Mouse (Mus musculus) heart, embryonic 11.5 days (tissue): Measurements from ENCODE around the gene Ttc30b. TPM values are rescaled to one million over a fixed set of nuclear protein-coding genes. Genes with fewer than 3 reads are reported as not detected.
"Not testable (repeated sequence)": the region's sequence is repeated elsewhere in the genome, so short reads cannot be mapped to it uniquely, and the experiment has no call there.

Source experiments
- ATAC-seq: fragments of 200-750 bp; cut with Nextera tagmentation; replicated peaks from 2 replicates; pipeline ENCODE4 v1.8.0; 2017; ENCODE audit warnings: moderate library complexity; ENCODE audit not compliant: insufficient number of reproducible peaks, low FRiP score, low TSS enrichment
- H3K27ac ChIP-seq: fragments of 300-500 bp; sonication (generic); 2 replicates; pipeline ENCODE4 v1.5.1; 2014; ENCODE audit warnings: mild to moderate bottlenecking, low read depth, low read length
- H3K27me3 ChIP-seq: fragments of 300-500 bp; sonication (generic); 2 replicates; pipeline ENCODE4 v1.6.1; 2014; ENCODE audit warnings: mild to moderate bottlenecking, low read length, mixed read lengths; ENCODE audit not compliant: control insufficient read depth, insufficient read depth
- H3K36me3 ChIP-seq: fragments of 300-500 bp; sonication (generic); 2 replicates; pipeline ENCODE4 v1.6.1; 2014; ENCODE audit warnings: mild to moderate bottlenecking, low read length, moderate library complexity, mixed read lengths; ENCODE audit not compliant: control insufficient read depth, insufficient read depth
- H3K4me1 ChIP-seq: fragments of 300-500 bp; sonication (generic); 2 replicates; pipeline ENCODE4 v1.6.1; 2014; ENCODE audit warnings: low read length; ENCODE audit not compliant: control insufficient read depth, insufficient read depth
- H3K4me2 ChIP-seq: fragments of 300-500 bp; sonication (generic); 2 replicates; pipeline ENCODE4 v1.6.1; 2014; ENCODE audit warnings: mild to moderate bottlenecking, moderate library complexity
- H3K4me3 ChIP-seq: fragments of 300-500 bp; sonication (generic); 2 replicates; pipeline ENCODE4 v1.5.1; 2014; ENCODE audit warnings: low read depth, low read length
- H3K9ac ChIP-seq: fragments of 300-500 bp; sonication (generic); 2 replicates; pipeline ENCODE4 v1.6.1; 2014; ENCODE audit warnings: mild to moderate bottlenecking, low read depth, low read length, moderate library complexity
- H3K9me3 ChIP-seq: fragments of 300-500 bp; sonication (generic); replicated peaks from 2 replicates; pipeline ENCODE4 v1.6.1; 2016; ENCODE audit warnings: low read length; ENCODE audit not compliant: control insufficient read depth
- WGBS: fragments of 180-500 bp; shearing (Covaris S2); extraction: QIAGEN DNeasy Blood & Tissue Kit; methylation state at CpG from one replicate; pipeline ENCODE4 v1.1.7; 2014; ENCODE audit not compliant: insufficient replicate concordance; 5-methylcytosine and 5-hydroxymethylcytosine counted together
- polyA plus RNA-seq: library from polyadenylated mRNA; unstranded; fragments of >200 nt; fragmentation: Nextera tagmentation; extraction: Ambion mirVana; gene quantifications from 2 replicates; pipeline ENCODE4 v1.2.1, GENCODE M21; 2014

The Ttc30b gene
- 9.3 TPM in 2 replicates for polyA plus RNA-seq

DNA sequence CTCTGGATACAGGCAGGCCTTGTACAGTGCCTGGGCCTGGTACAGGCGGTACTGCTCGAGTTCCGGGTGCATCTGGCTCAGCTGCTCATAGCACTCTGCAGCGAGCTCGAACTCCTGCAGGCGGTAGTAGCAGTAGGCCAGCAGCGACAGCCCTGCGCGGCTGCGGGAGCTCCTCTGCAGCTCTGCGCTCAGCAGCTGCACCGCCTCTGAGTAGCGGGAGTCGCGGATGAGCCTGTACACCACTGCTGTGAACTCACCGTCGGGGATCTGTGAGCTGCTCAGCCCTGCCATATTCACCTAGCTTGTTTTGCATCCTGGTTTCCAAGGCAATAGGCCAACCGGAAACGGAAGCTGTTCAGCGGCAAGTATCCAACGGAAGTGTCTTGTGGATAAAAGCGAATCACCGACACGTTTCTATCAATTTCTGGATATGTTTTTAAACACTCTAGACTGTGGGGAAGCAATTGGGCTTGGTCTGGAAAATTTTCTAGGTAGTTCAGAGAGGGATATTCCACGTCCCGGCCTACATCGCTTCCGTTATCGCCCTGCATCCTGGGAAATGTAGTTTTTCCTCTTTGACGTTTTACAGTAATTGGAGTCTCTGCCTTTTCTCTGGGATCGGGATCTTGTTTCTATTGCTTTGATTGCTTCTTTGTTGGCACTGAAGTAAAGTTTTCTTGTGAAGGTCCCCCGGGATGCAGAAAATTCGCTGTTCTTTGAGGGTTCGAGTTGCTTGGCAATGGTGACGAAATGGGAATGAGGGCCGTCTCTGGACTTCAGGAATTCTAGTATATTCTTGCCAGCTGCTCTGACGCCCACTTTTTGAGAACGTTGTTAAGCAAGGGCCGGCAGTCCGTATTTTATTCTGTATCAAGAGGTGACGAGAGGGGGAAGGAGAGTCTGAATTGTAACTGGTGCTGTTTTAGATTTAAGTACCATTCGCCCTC lies at the start of gene Ttc30b:
Gene Ttc30b, minus strand, starts transcription at position 469 of the 947 bp plus-strand sequence.
- Histone ChIP-seq H3K36me3 (no peaks in the 10 kb centered on the region), H3K27ac (peak within 1 kb of the TSS; percentile 73; the same call in 1 of the 2 replicates), H3K9me3 (no peaks in the 10 kb centered on the region), H3K4me3 (peak within 1 kb of the TSS; percentile 46), H3K4me1 (0 out of 2 replicates have a peak, but pooled peaks cover 6% of the 10 kb centered on the region), H3K4me2 (peak within 1 kb of the TSS; percentile 67), H3K9ac (peak within 1 kb of the TSS; percentile 74), H3K27me3 (no peaks in the 10 kb centered on the region)
- ATAC-seq: 0 out of 2 replicates have a peak, but pooled peaks have one; percentile 65
- 4% methylated on average over 39 of the region's 42 CpGs for WGBS

DNA sequence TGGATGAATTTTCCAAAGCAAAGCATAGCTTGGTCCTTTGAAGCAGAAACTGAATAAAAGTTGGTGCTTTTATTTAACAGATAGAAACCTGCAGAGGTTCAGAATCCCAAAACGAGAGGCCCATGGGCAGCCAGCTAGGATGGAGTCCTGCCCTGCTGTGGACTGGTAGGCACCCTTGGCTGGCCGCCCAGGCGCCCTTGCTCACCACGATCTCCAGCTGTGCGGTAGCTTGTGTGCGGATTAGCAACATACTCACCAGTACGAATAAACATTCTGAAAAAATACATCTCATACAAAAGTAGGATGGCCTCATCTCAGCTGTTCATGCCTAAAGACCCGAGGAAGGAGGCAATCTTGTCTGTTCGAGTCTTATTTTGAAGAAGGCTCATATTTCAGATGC lies 49.4 kb upstream of the Ttc30b start:
- Histone ChIP-seq H3K9ac (no peak overlapping the region), H3K4me3 (no peak overlapping the region), H3K4me2 (no peak overlapping the region), H3K27ac (no peak overlapping the region), H3K4me1 (peaks cover 12% of the 10 kb centered on the region), H3K9me3 (no peaks in the 10 kb centered on the region), H3K27me3 (no peaks in the 10 kb centered on the region), H3K36me3 (no peaks in the 10 kb centered on the region)
- ATAC-seq: no peak
- WGBS: 62% methylated on average over 9 of the region's 9 CpGs

DNA sequence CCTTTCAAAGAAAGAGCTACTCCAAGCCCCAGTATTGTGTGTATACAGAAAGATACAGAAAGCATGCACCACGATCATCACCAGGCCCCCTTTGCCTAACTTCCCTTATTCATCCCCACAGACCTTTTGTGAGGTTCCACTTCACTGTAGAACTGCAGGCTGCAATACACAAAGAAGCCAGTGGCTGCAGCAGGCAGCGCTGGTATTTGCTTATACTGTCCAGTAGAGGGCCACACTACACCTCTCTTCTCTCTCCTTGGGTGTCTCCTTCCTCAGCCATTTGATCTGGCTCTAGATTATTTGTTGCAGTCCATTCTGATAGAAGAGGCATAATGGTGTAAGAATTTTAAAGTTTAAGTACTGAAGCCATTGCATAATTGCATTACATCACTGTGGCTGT lies 46.7 kb upstream of the Ttc30b start:
- Histone ChIP-seq H3K4me2 (no peak overlapping the region), H3K9me3 (no peaks in the 10 kb centered on the region), H3K9ac (no peak overlapping the region), H3K27me3 (no peaks in the 10 kb centered on the region), H3K4me3 (no peak overlapping the region), H3K27ac (no peak overlapping the region), H3K4me1 (no peaks in the 10 kb centered on the region), H3K36me3 (no peaks in the 10 kb centered on the region)
- WGBS: 3% methylated on average over 2 of the region's 2 CpGs
- no peak for ATAC-seq

GRCm38 (mm10) chr2:75983847-75984246 lies 45.5 kb upstream of the Ttc30b start:
- H3K9me3 ChIP-seq: no peaks in the 10 kb centered on the region
- no peak for ATAC-seq
- 70% methylated on average over 3 of the region's 3 CpGs for WGBS

GRCm38 (mm10) chr2:75983091-75983490 lies 44.7 kb upstream of the Ttc30b start:
- Histone ChIP-seq H3K9ac (no peak overlapping the region), H3K4me3 (no peak overlapping the region), H3K27me3 (no peaks in the 10 kb centered on the region), H3K27ac (no peak overlapping the region), H3K4me1 (no peaks in the 10 kb centered on the region), H3K4me2 (no peak overlapping the region), H3K36me3 (no peaks in the 10 kb centered on the region), H3K9me3 (no peaks in the 10 kb centered on the region)
- no peak for ATAC-seq
- WGBS: 89% methylated on average over 3 of the region's 3 CpGs

More at GRCm38 (mm10) chr2:75983847-75984246, 45.5 kb upstream of the Ttc30b start:
- H3K4me3 ChIP-seq: no peak overlapping the region
- H3K9ac ChIP-seq: no peak overlapping the region
- H3K4me2 ChIP-seq: no peak overlapping the region
- H3K27ac ChIP-seq: no peak overlapping the region
- no peaks in the 10 kb centered on the region for H3K27me3 ChIP-seq
- H3K36me3 ChIP-seq: no peaks in the 10 kb centered on the region
- no peaks in the 10 kb centered on the region for H3K4me1 ChIP-seq

DNA sequence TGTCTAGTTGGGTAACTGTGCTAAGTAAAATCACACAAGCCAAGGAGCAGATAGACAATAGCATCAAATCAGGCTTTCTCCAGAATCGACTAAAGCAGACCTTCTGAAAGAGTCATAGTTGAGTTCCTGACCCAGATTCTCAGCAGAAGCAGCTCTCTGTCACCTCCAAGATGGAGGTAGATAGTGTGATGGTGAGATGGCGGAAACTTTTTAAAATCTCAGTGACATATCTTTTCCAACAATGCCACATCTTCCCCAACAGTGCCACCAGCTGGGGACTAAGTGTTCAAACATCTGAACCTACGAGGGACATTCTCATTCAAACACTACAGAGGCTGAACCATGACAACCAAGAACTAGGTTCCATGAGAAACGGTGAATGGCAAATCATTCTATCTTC lies 44.2 kb upstream of the Ttc30b start:
- ATAC-seq: no peak
- 90% methylated on average over 4 of the region's 4 CpGs for WGBS

GRCm38 (mm10) chr2:75981440-75982081 lies 43.2 kb upstream of the Ttc30b start, which contains the start of gene Ttc30a1:
Ttc30a1 (minus strand) TSS chr2:75981967.
- peak within 1 kb of the TSS; percentile 50 for H3K4me3 ChIP-seq
- not testable (repeated sequence) for H3K9me3 ChIP-seq, H3K4me1 ChIP-seq, H3K36me3 ChIP-seq, H3K27me3 ChIP-seq
- ATAC-seq: peak; percentile 64; the same call in 1 of the 2 replicates
- peak within 1 kb of the TSS; percentile 72 for H3K4me2 ChIP-seq
- H3K9ac ChIP-seq: peak within 1 kb of the TSS; percentile 73
- WGBS: 1% methylated on average over 24 of the region's 34 CpGs
- 0 out of 2 replicates have a peak within 1 kb of the TSS, but pooled peaks have one; percentile 2 for H3K27ac ChIP-seq

More for the DNA sequence above, 44.2 kb upstream of the Ttc30b start:
- H3K36me3 ChIP-seq: no peaks in the 10 kb centered on the region
- H3K9ac ChIP-seq: no peak overlapping the region
- no peak overlapping the region for H3K27ac ChIP-seq
- H3K4me2 ChIP-seq: no peak overlapping the region
- no peak overlapping the region for H3K4me3 ChIP-seq
- no peaks in the 10 kb centered on the region for H3K27me3 ChIP-seq
- H3K4me1 ChIP-seq: no peaks in the 10 kb centered on the region
- no peaks in the 10 kb centered on the region for H3K9me3 ChIP-seq

- Histone ChIP-seq H3K4me2 (peak overlapping the region; percentile 72), H3K9ac (peak overlapping the region; percentile 73), H3K4me3 (peak overlapping the region; percentile 50)
- ATAC-seq: 0 out of 2 replicates have a peak, but pooled peaks have one; percentile 47
- H3K9me3 ChIP-seq, H3K4me1 ChIP-seq, H3K36me3 ChIP-seq, H3K27ac ChIP-seq, H3K27me3 ChIP-seq: not testable (repeated sequence)
- 97% methylated on average over 13 of the region's 13 CpGs for WGBS
These were observed 42.6 kb upstream of the Ttc30b start for GRCm38 (mm10) chr2:75980933-75981439.
